17 mouse cellular contexts compared by ENCODE assay signal in the genomic region with DNA sequence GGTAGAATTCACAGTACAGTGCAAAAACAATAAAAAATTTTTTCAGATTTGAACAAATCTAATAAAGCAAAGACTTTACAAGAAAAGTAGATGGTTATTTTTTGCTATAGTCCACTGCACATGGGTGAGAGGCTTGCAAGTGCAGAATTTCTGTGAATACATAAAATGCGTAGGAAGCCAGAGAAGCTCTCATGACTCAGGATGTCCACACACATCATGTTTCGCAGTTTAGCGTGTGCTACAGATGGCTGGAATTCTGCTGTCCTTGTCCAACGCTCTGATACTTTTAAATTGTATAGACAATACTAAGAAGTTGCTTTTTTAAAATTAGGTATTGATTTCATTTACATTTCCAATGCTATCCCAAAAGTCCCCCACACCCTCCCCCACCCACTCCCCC.
"Had no signal": no experiment of that assay in that cellular context is flagged by ENCODE, and none has a peak within 500 bp of the region (broad histone marks: within the 10 kb centered on the region; RNA-seq: fewer than 3 reads in every experiment).

No protein-coding gene starts in this region.

- H3K4me2 ChIP-seq: lung, embryonic 14.5 days; midbrain, embryonic 12.5 days; neural tube, embryonic 13.5 days; neural tube, embryonic 15.5 days had no signal

- H3K4me1 ChIP-seq: midbrain, embryonic 10.5 days; midbrain, embryonic 12.5 days; neural tube, embryonic 13.5 days; neural tube, embryonic 15.5 days had no signal

- ATAC-seq: midbrain, embryonic 16.5 days had no signal

- H3K36me3 ChIP-seq: midbrain, embryonic 10.5 days; midbrain, embryonic 12.5 days; neural tube, embryonic 13.5 days; neural tube, embryonic 15.5 days had no signal

- H3K9ac ChIP-seq: lung, embryonic 14.5 days; midbrain, embryonic 12.5 days; neural tube, embryonic 13.5 days; neural tube, embryonic 15.5 days had no signal

- H3K27me3 ChIP-seq: midbrain, embryonic 12.5 days; neural tube, embryonic 13.5 days; neural tube, embryonic 15.5 days had no signal

- DNase-seq: lung, adult 18-20 months; lung, embryonic 14.5 days; lung, postnatal 10 days; lung, postnatal 4 days; midbrain, embryonic 14.5 days; retina, postnatal 1 day; right cerebral cortex, postnatal 14 days; spleen, adult 18-20 months; thymus, adult 2 months; thymus, postnatal 25 days; thymus, postnatal 4 days had no signal

- H3K4me3 ChIP-seq: midbrain, embryonic 10.5 days; midbrain, embryonic 12.5 days; myocyte; neural tube, embryonic 13.5 days; neural tube, embryonic 15.5 days had no signal

- H3K27ac ChIP-seq: midbrain, embryonic 10.5 days; midbrain, embryonic 12.5 days; neural tube, embryonic 13.5 days; neural tube, embryonic 15.5 days had no signal

- H3K9me3 ChIP-seq: midbrain, embryonic 10.5 days; midbrain, embryonic 12.5 days; neural tube, embryonic 13.5 days; neural tube, embryonic 15.5 days had no signal
